Mouse (Mus musculus) heart, postnatal 0 days (tissue): ENCODE measurements at regions not wholly inside any gene's neighbourhood (a gene's known extent, or its start where the extent isn't known, plus 50 kb on each side); places are given as distances from the start of the nearest gene placed in this dataset.
A peak's percentile ranks its signal among the peaks of the same experiment; 100 is the strongest.

Experiments used
- ATAC-seq: fragments of 200-750 bp; cut with Nextera tagmentation; 2 replicates; pipeline ENCODE4 v1.8.0; 2017; ENCODE audit warnings: low read depth, moderate number of reproducible peaks, moderate library complexity; ENCODE audit not compliant: insufficient read depth
- DNase-seq: peaks from one replicate; pipeline ENCODE4 v3.0.0-alpha.2; 2016; ENCODE audit warnings: low spot score
- H3K27ac ChIP-seq: fragments of 300-500 bp; sonication (generic); 2 replicates; pipeline ENCODE4 v1.5.1; 2014; ENCODE audit warnings: low read depth, mild to moderate bottlenecking
- H3K27me3 ChIP-seq: fragments of 300-500 bp; sonication (generic); 2 replicates; pipeline ENCODE4 v1.6.1; 2014; ENCODE audit warnings: low read length, mixed read lengths; ENCODE audit not compliant: control insufficient read depth, insufficient read depth
- H3K36me3 ChIP-seq: fragments of 300-500 bp; sonication (generic); replicated peaks from 2 replicates; pipeline ENCODE4 v1.6.1; 2014; ENCODE audit warnings: low read length, mixed read lengths; ENCODE audit not compliant: control insufficient read depth, insufficient read depth
- H3K4me1 ChIP-seq: fragments of 300-500 bp; sonication (generic); 2 replicates; pipeline ENCODE4 v1.6.1; 2014; ENCODE audit warnings: antibody characterized with exemption; ENCODE audit not compliant: control insufficient read depth, insufficient read depth
- H3K4me2 ChIP-seq: fragments of 300-500 bp; sonication (generic); 2 replicates; pipeline ENCODE4 v1.6.1; 2014; ENCODE audit warnings: low read depth, mild to moderate bottlenecking, low read length, moderate library complexity
- H3K4me3 ChIP-seq: fragments of 300-500 bp; sonication (generic); 2 replicates; pipeline ENCODE4 v1.5.1; 2014; ENCODE audit warnings: low read depth, low read length
- H3K9ac ChIP-seq: fragments of 300-500 bp; sonication (generic); replicated peaks from 2 replicates; pipeline ENCODE4 v1.6.1; 2014; ENCODE audit warnings: low read depth, low read length, mixed read lengths
- H3K9me3 ChIP-seq: fragments of 300-500 bp; sonication (generic); replicated peaks from 2 replicates; pipeline ENCODE4 v1.6.1; 2016; ENCODE audit warnings: low read length; ENCODE audit not compliant: control insufficient read depth
- CTCF ChIP-seq: IDR thresholded peaks from 2 replicates; pipeline ENCODE4 v1.5.1; 2016; ENCODE audit warnings: antibody characterized with exemption, control low read depth, low read depth
- EP300 ChIP-seq: IDR thresholded peaks from 2 replicates; pipeline ENCODE4 v1.6.1; 2016; ENCODE audit warnings: antibody characterized with exemption, low read depth
- WGBS: fragments of 180-500 bp; shearing (Covaris S2); extraction: QIAGEN DNeasy Blood & Tissue Kit; methylation state at CpG from one replicate; pipeline ENCODE4 v1.1.7; 2014; 5-methylcytosine and 5-hydroxymethylcytosine counted together

GRCm38 (mm10) chr4:131400756-131401155 is 437.3 kb downstream of the Ptpru start:
- no peak overlapping the region for H3K4me2 ChIP-seq
- no peak overlapping the region for H3K4me3 ChIP-seq
- TF ChIP-seq EP300: no peak
- TF ChIP-seq CTCF: peak; percentile 46
- no peaks in the 10 kb centered on the region for H3K4me1 ChIP-seq
- 19% methylated on average over 11 of the region's 11 CpGs for WGBS
- H3K9me3 ChIP-seq: no peaks in the 10 kb centered on the region
- H3K27me3 ChIP-seq: no peaks in the 10 kb centered on the region
- H3K9ac ChIP-seq: no peak overlapping the region
- no peaks in the 10 kb centered on the region for H3K36me3 ChIP-seq
- H3K27ac ChIP-seq: no peak overlapping the region
- DNase-seq (no peak), ATAC-seq (no peak)

GRCm38 (mm10) chr4:131401255-131401654 is 436.8 kb downstream of the Ptpru start:
- ATAC-seq (no peak), DNase-seq (no peak)
- no peak overlapping the region for H3K9ac ChIP-seq
- H3K27me3 ChIP-seq: no peaks in the 10 kb centered on the region
- WGBS: 85% methylated on average over 6 of the region's 6 CpGs
- H3K4me1 ChIP-seq: no peaks in the 10 kb centered on the region
- H3K9me3 ChIP-seq: no peaks in the 10 kb centered on the region
- TF ChIP-seq EP300 (no peak), CTCF (no peak)
- no peak overlapping the region for H3K27ac ChIP-seq
- no peaks in the 10 kb centered on the region for H3K36me3 ChIP-seq
- no peak overlapping the region for H3K4me3 ChIP-seq
- H3K4me2 ChIP-seq: no peak overlapping the region

GRCm38 (mm10) chr4:131405376-131406017 is 432.6 kb downstream of the Ptpru start:
- Histone ChIP-seq H3K27ac (no peak overlapping the region), H3K36me3 (no peaks in the 10 kb centered on the region), H3K4me2 (no peak overlapping the region), H3K9ac (no peak overlapping the region), H3K27me3 (peaks cover 10% of the 10 kb centered on the region; the same call in 1 of the 2 replicates), H3K4me1 (no peaks in the 10 kb centered on the region), H3K9me3 (no peaks in the 10 kb centered on the region), H3K4me3 (no peak overlapping the region)
- ATAC-seq: no peak
- WGBS: 70% methylated on average over 12 of the region's 12 CpGs
- TF ChIP-seq EP300 (no peak), CTCF (no peak)
- no peak for DNase-seq

GRCm38 (mm10) chr4:131407464-131407863 is 430.6 kb downstream of the Ptpru start:
- TF ChIP-seq EP300 (no peak), CTCF (no peak)
- Histone ChIP-seq H3K36me3 (no peaks in the 10 kb centered on the region), H3K27ac (no peak overlapping the region), H3K9me3 (no peaks in the 10 kb centered on the region), H3K27me3 (peaks cover 17% of the 10 kb centered on the region; the same call in 1 of the 2 replicates), H3K4me3 (no peak overlapping the region), H3K4me2 (no peak overlapping the region), H3K4me1 (no peaks in the 10 kb centered on the region), H3K9ac (no peak overlapping the region)
- no peak for DNase-seq
- no peak for ATAC-seq
- 32% methylated on average over 3 of the region's 3 CpGs for WGBS

- no peak for ATAC-seq
- Histone ChIP-seq H3K4me2 (no peak overlapping the region), H3K27ac (no peak overlapping the region), H3K4me1 (no peaks in the 10 kb centered on the region), H3K36me3 (no peaks in the 10 kb centered on the region), H3K4me3 (no peak overlapping the region), H3K9ac (no peak overlapping the region), H3K27me3 (peaks cover 17% of the 10 kb centered on the region; the same call in 1 of the 2 replicates), H3K9me3 (no peaks in the 10 kb centered on the region)
- DNase-seq: no peak
- no peak for TF ChIP-seq EP300
- TF ChIP-seq CTCF: no peak
- WGBS: 90% methylated on average over 1 of the region's 1 CpGs
These were observed 429.4 kb downstream of the Ptpru start for GRCm38 (mm10) chr4:131408644-131409043.

GRCm38 (mm10) chr4:131409805-131410204 is 428.3 kb downstream of the Ptpru start:
- Histone ChIP-seq H3K27ac (no peak overlapping the region), H3K36me3 (no peaks in the 10 kb centered on the region), H3K4me1 (no peaks in the 10 kb centered on the region), H3K4me2 (no peak overlapping the region), H3K27me3 (peaks cover 17% of the 10 kb centered on the region; the same call in 1 of the 2 replicates), H3K9ac (no peak overlapping the region), H3K9me3 (no peaks in the 10 kb centered on the region), H3K4me3 (no peak overlapping the region)
- no peak for ATAC-seq
- 10% methylated on average over 3 of the region's 3 CpGs for WGBS
- no peak for DNase-seq
- TF ChIP-seq CTCF (peak; percentile 72), EP300 (no peak)
